Mouse (Mus musculus) limb, embryonic 14.5 days (tissue): ENCODE measurements around the gene Tpp1. TPM values are rescaled to one million over a fixed set of nuclear protein-coding genes. Genes with fewer than 3 reads are reported as not detected.
A peak's percentile ranks its signal among the peaks of the same experiment; 100 is the strongest.

Source experiments
- ATAC-seq: fragments of 200-750 bp; cut with Nextera tagmentation; 2 replicates; pipeline ENCODE4 v1.8.0; 2017; ENCODE audit warnings: low read depth, moderate number of reproducible peaks, moderate TSS enrichment; ENCODE audit not compliant: low FRiP score
- DNase-seq: peaks from one replicate; pipeline ENCODE4 v3.0.0-alpha.2; 2015; ENCODE audit warnings: low spot score
- H3K27ac ChIP-seq: fragments of 300-500 bp; sonication (generic); replicated peaks from 2 replicates; pipeline ENCODE4 v1.5.1; 2014; ENCODE audit warnings: low read depth, mild to moderate bottlenecking, low read length, moderate library complexity, mixed read lengths
- H3K27me3 ChIP-seq: fragments of 300-500 bp; sonication (generic); 2 replicates; pipeline ENCODE4 v1.6.1; 2014; ENCODE audit warnings: low read length, mixed read lengths; ENCODE audit not compliant: control insufficient read depth, insufficient read depth
- H3K36me3 ChIP-seq: fragments of 300-500 bp; sonication (generic); 2 replicates; pipeline ENCODE4 v1.6.1; 2014; ENCODE audit warnings: mild to moderate bottlenecking, low read length, moderate library complexity, mixed read lengths; ENCODE audit not compliant: control insufficient read depth, insufficient read depth
- H3K4me1 ChIP-seq: fragments of 300-500 bp; sonication (generic); 2 replicates; pipeline ENCODE4 v1.6.1; 2014; ENCODE audit warnings: antibody characterized with exemption, low read length, mixed read lengths; ENCODE audit not compliant: control insufficient read depth, insufficient read depth
- H3K4me2 ChIP-seq: fragments of 300-500 bp; sonication (generic); replicated peaks from 2 replicates; pipeline ENCODE4 v1.6.1; 2014; ENCODE audit warnings: low read depth, mild to moderate bottlenecking, low read length, moderate library complexity; ENCODE audit not compliant: severe bottlenecking
- H3K4me3 ChIP-seq: fragments of 300-500 bp; sonication (generic); replicated peaks from 2 replicates; pipeline ENCODE4 v1.5.1; 2014; ENCODE audit warnings: low read length
- H3K9ac ChIP-seq: fragments of 300-500 bp; sonication (generic); 2 replicates; pipeline ENCODE4 v1.6.1; 2014; ENCODE audit warnings: mild to moderate bottlenecking, low read depth, low read length, moderate library complexity; ENCODE audit not compliant: severe bottlenecking
- H3K9me3 ChIP-seq: fragments of 300-500 bp; sonication (generic); 2 replicates; pipeline ENCODE4 v1.6.1; 2016; ENCODE audit warnings: low read length; ENCODE audit not compliant: control insufficient read depth
- POLR2A ChIP-seq: fragments of 200-500 bp; IDR thresholded peaks from 2 replicates; pipeline ENCODE4 v1.8.0; 2012; ENCODE audit warnings: inconsistent platforms, mild to moderate bottlenecking, moderate library complexity, borderline replicate concordance; ENCODE audit not compliant: insufficient read depth, insufficient read length; ENCODE audit errors: extremely low read depth
- WGBS: fragments of 180-500 bp; shearing (Covaris S2); extraction: QIAGEN DNeasy Blood & Tissue Kit; methylation state at CpG from one replicate; pipeline ENCODE4 v1.1.7; 2014; 5-methylcytosine and 5-hydroxymethylcytosine counted together
- polyA plus RNA-seq, 2 experiments: library from polyadenylated mRNA; depleted of rRNA in 1 of 2; stranded (reverse) in 1 of 2; unstranded in 1 of 2; fragments of >200 nt; fragmentation: Nextera tagmentation in 1 of 2; extraction: Ambion mirVana in 1 of 2; gene quantifications; 2 replicates each; pipeline versions ENCODE4 v1.2.1 to v1.2.3; 2012 to 2014

Tpp1 gene
- polyA plus RNA-seq, 2 experiments, result 58.5 to 64.9 TPM

GRCm38 (mm10) chr7:105726980-105727325 lies 25.1 kb downstream of the Tpp1 start:
- ATAC-seq, result no peak
- H3K9ac ChIP-seq, result no peak overlapping the region
- H3K4me1 ChIP-seq, result no peaks in the 10 kb centered on the region
- no peak for TF ChIP-seq POLR2A
- WGBS, result 90% methylated on average over 4 of the region's 4 CpGs
- H3K4me2 ChIP-seq, result no peak overlapping the region
- no peak overlapping the region for H3K4me3 ChIP-seq
- H3K9me3 ChIP-seq, result no peaks in the 10 kb centered on the region
- H3K27me3 ChIP-seq, result no peaks in the 10 kb centered on the region
- no peak for DNase-seq
- H3K27ac ChIP-seq, result no peak overlapping the region
- peaks cover 21% of the 10 kb centered on the region for H3K36me3 ChIP-seq

- 71% methylated on average over 4 of the region's 4 CpGs for WGBS
- no peak for TF ChIP-seq POLR2A
- Histone ChIP-seq H3K27me3 (no peaks in the 10 kb centered on the region), H3K9ac (no peak overlapping the region), H3K27ac (no peak overlapping the region), H3K36me3 (peaks cover 15% of the 10 kb centered on the region), H3K9me3 (no peaks in the 10 kb centered on the region), H3K4me3 (no peak overlapping the region), H3K4me2 (no peak overlapping the region), H3K4me1 (no peaks in the 10 kb centered on the region)
- DNase-seq, result peak; percentile 76
- peak; percentile 77; the same call in 1 of the 2 replicates for ATAC-seq
Measured at GRCm38 (mm10) chr7:105726144-105726979, 25.7 kb downstream of the Tpp1 start.

- no peak overlapping the region for H3K4me3 ChIP-seq
- H3K9ac ChIP-seq, result no peak overlapping the region
- no peaks in the 10 kb centered on the region for H3K36me3 ChIP-seq
Measured at GRCm38 (mm10) chr7:105721916-105722315, 30.1 kb downstream of the Tpp1 start.

GRCm38 (mm10) chr7:105715366-105715765 lies 36.7 kb downstream of the Tpp1 start:
- 63% methylated on average over 3 of the region's 3 CpGs for WGBS
- Histone ChIP-seq H3K36me3 (no peaks in the 10 kb centered on the region), H3K27ac (no peak overlapping the region), H3K27me3 (no peaks in the 10 kb centered on the region), H3K9me3 (no peaks in the 10 kb centered on the region), H3K4me1 (no peaks in the 10 kb centered on the region), H3K4me3 (no peak overlapping the region), H3K9ac (no peak overlapping the region), H3K4me2 (no peak overlapping the region)
- TF ChIP-seq POLR2A, result no peak
- DNase-seq (no peak), ATAC-seq (no peak)

More at GRCm38 (mm10) chr7:105721916-105722315, 30.1 kb downstream of the Tpp1 start:
- ATAC-seq, result no peak
- Histone ChIP-seq H3K27me3 (no peaks in the 10 kb centered on the region), H3K4me1 (no peaks in the 10 kb centered on the region), H3K27ac (no peak overlapping the region), H3K9me3 (no peaks in the 10 kb centered on the region), H3K4me2 (no peak overlapping the region)
- no peak for DNase-seq
- no peak for TF ChIP-seq POLR2A
- whole genome bisulfite sequencing, result 73% methylated on average over 2 of the region's 2 CpGs

- Histone ChIP-seq H3K4me2 (no peak overlapping the region), H3K4me1 (no peaks in the 10 kb centered on the region), H3K27ac (no peak overlapping the region), H3K4me3 (no peak overlapping the region), H3K27me3 (no peaks in the 10 kb centered on the region), H3K9ac (no peak overlapping the region), H3K36me3 (no peaks in the 10 kb centered on the region), H3K9me3 (no peaks in the 10 kb centered on the region)
- DNase-seq (no peak), ATAC-seq (no peak)
- TF ChIP-seq POLR2A, result no peak
- 96% methylated on average over 5 of the region's 5 CpGs for WGBS
Measured at GRCm38 (mm10) chr7:105708733-105709132, 43.3 kb downstream of the Tpp1 start.
